Mouse (Mus musculus): ENCODE measurements around the gene Dnajc7.

GRCm38 (mm10) chr11:100584561-100584961, 35.4 kb downstream of the Dnajc7 start:
- TF ChIP-seq POLR2A (IDR thresholded peaks at IDR 0.05; ENCODE audit: borderline replicate concordance, control insufficient read depth, low read depth, low read length) (no peak), CTCF (IDR thresholded peaks at IDR 0.05; ENCODE audit: control insufficient read depth, insufficient read depth, low read length) (no peak)

All from bone marrow, adult 2 months (tissue).